Mouse (Mus musculus) limb, embryonic 13.5 days (tissue): ENCODE data around the gene Cd2ap. TPM values are rescaled to one million over a fixed set of nuclear protein-coding genes. Genes with fewer than 3 reads are reported as not detected.
A peak's percentile ranks its signal among the peaks of the same experiment; 100 is the strongest.

Experiments used
- ATAC-seq: fragments of 200-750 bp; cut with Nextera tagmentation; 2 replicates; pipeline ENCODE4 v1.8.0; 2017; ENCODE audit warnings: low read depth, moderate number of reproducible peaks, moderate TSS enrichment; ENCODE audit not compliant: low FRiP score
- H3K27ac ChIP-seq: fragments of 300-500 bp; sonication (generic); 2 replicates; pipeline ENCODE4 v1.5.1; 2015; ENCODE audit warnings: inconsistent platforms, mild to moderate bottlenecking, moderate library complexity
- H3K27me3 ChIP-seq: fragments of 300-500 bp; sonication (generic); 2 replicates; pipeline ENCODE4 v1.6.1; 2015; ENCODE audit warnings: mild to moderate bottlenecking, inconsistent platforms
- H3K36me3 ChIP-seq: fragments of 300-500 bp; sonication (generic); 2 replicates; pipeline ENCODE4 v1.6.1; 2015; ENCODE audit warnings: inconsistent platforms, mild to moderate bottlenecking, moderate library complexity
- H3K4me1 ChIP-seq: fragments of 300-500 bp; sonication (generic); 2 replicates; pipeline ENCODE4 v1.6.1; 2015; ENCODE audit warnings: inconsistent platforms
- H3K4me2 ChIP-seq: fragments of 300-500 bp; sonication (generic); replicated peaks from 2 replicates; pipeline ENCODE4 v1.6.1; 2015; ENCODE audit warnings: inconsistent platforms, mild to moderate bottlenecking, moderate library complexity
- H3K4me3 ChIP-seq: fragments of 300-500 bp; sonication (generic); 2 replicates; pipeline ENCODE4 v1.5.1; 2015; ENCODE audit warnings: moderate library complexity, mild to moderate bottlenecking, inconsistent platforms
- H3K9ac ChIP-seq: fragments of 300-500 bp; sonication (generic); 2 replicates; pipeline ENCODE4 v1.6.1; 2015; ENCODE audit warnings: mild to moderate bottlenecking, inconsistent platforms
- H3K9me3 ChIP-seq: fragments of 300-500 bp; sonication (generic); 2 replicates; pipeline ENCODE4 v1.6.1; 2016; ENCODE audit warnings: inconsistent platforms
- WGBS: fragments of 180-500 bp; shearing (Covaris S2); methylation state at CpG from one replicate; pipeline ENCODE4 v1.1.7; 2015; 5-methylcytosine and 5-hydroxymethylcytosine counted together
- polyA plus RNA-seq: library from polyadenylated mRNA; unstranded; fragments of >200 nt; fragmentation: Nextera tagmentation; extraction: Ambion mirVana; gene quantifications from 2 replicates; pipeline ENCODE4 v1.2.1, GENCODE M21; 2015

Gene Cd2ap
- polyA plus RNA-seq, 1 experiment from 2014 or later: 17.9 TPM

DNA sequence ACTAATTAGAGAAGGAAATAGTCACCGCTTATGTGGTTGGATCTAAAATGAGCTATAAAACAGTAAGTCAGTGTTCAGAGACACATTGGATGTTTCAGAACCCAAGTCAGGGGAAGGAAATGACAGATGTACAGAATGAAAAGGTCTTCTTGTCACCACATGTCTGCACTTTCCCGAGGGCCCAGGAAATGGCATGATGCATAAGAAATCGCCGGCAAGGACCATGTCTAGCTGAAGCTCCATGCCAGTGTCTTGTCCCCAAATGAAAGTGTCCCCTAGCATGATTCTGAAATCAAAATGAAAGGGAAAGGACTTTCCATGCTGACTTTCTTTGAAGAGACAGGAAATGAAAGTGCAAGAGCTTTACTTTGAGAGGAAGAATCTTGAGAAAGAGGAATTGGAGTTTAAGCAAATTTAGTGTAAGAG is 10.8 kb upstream of the Cd2ap start:
- ATAC-seq: no peak
- no peaks in the 10 kb centered on the region for H3K36me3 ChIP-seq
- H3K4me2 ChIP-seq: no peak overlapping the region
- 80% methylated on average over 4 of the region's 4 CpGs for WGBS
- no peak overlapping the region for H3K9ac ChIP-seq
- H3K27me3 ChIP-seq: no peaks in the 10 kb centered on the region
- no peak overlapping the region for H3K4me3 ChIP-seq
- no peak overlapping the region for H3K27ac ChIP-seq
- no peaks in the 10 kb centered on the region for H3K4me1 ChIP-seq
- H3K9me3 ChIP-seq: no peaks in the 10 kb centered on the region

DNA sequence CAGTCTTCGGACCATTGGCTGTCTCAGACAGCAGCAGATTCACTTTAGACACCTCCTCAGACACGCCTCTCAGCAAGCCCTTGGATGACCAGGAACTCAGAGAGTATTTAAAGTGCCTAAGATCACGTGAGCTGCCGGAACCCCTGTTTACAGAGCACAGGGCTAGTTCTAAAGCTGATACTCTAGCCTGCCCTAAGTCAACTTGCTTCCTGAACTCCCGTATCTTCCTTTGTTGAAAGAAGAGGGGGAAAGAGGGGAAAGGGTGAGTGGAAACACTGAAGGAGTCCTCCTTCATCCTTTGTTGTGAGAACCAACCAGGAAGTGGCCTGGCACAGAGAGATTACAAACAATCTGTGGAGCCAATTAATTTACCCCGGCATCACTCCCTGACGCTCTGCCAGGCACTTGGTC is 8.6 kb upstream of the Cd2ap start:
- ATAC-seq: no peak
- no peaks in the 10 kb centered on the region for H3K36me3 ChIP-seq
- no peak overlapping the region for H3K9ac ChIP-seq
- 74% methylated on average over 7 of the region's 7 CpGs for WGBS
- H3K4me1 ChIP-seq: no peaks in the 10 kb centered on the region
- H3K27me3 ChIP-seq: no peaks in the 10 kb centered on the region
- no peak overlapping the region for H3K4me2 ChIP-seq
- H3K4me3 ChIP-seq: no peak overlapping the region
- H3K9me3 ChIP-seq: no peaks in the 10 kb centered on the region
- no peak overlapping the region for H3K27ac ChIP-seq

DNA sequence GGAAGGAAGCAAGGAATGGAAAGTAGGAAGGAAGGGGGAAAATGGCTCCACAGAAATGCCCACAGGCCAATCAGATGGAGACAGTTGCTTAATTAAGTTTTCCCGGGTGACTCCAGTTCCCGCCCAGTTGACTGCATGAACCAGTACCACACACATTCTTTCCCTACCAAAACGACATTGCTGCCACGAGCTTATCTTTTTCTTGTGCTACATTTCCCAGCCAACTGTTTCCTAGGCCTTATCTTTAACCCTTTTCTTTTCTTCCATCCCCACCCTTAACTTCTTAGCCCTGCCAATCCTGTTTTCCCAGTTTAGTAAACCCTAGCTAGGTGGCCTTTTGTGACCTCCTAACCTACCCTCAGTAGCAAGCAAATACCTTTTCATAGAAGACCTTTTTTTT is 7.9 kb upstream of the Cd2ap start:
- H3K4me1 ChIP-seq: no peaks in the 10 kb centered on the region
- no peaks in the 10 kb centered on the region for H3K27me3 ChIP-seq
- H3K4me2 ChIP-seq: no peak overlapping the region
- H3K9ac ChIP-seq: no peak overlapping the region
- no peaks in the 10 kb centered on the region for H3K36me3 ChIP-seq
- no peak overlapping the region for H3K27ac ChIP-seq
- H3K9me3 ChIP-seq: no peaks in the 10 kb centered on the region
- no peak for ATAC-seq
- WGBS: 59% methylated on average over 4 of the region's 4 CpGs
- H3K4me3 ChIP-seq: no peak overlapping the region

- H3K27ac ChIP-seq: no peak overlapping the region
- no peak for ATAC-seq
- no peak overlapping the region for H3K4me2 ChIP-seq
- no peaks in the 10 kb centered on the region for H3K27me3 ChIP-seq
- no peaks in the 10 kb centered on the region for H3K4me1 ChIP-seq
- H3K9me3 ChIP-seq: no peaks in the 10 kb centered on the region
- no peak overlapping the region for H3K4me3 ChIP-seq
- H3K36me3 ChIP-seq: no peaks in the 10 kb centered on the region
- WGBS: 82% methylated on average over 8 of the region's 8 CpGs
- no peak overlapping the region for H3K9ac ChIP-seq
Measured at GRCm38 (mm10) chr17:42883769-42884168, 7.3 kb upstream of the Cd2ap start.

- Histone ChIP-seq H3K9ac (no peak overlapping the region), H3K4me3 (no peak overlapping the region), H3K9me3 (no peaks in the 10 kb centered on the region), H3K27ac (no peak overlapping the region), H3K4me2 (no peak overlapping the region), H3K36me3 (no peaks in the 10 kb centered on the region), H3K27me3 (no peaks in the 10 kb centered on the region), H3K4me1 (no peaks in the 10 kb centered on the region)
- no peak; the same call in 1 of the 2 replicates for ATAC-seq
- WGBS: 68% methylated on average over 9 of the region's 9 CpGs
Measured at GRCm38 (mm10) chr17:42883315-42883714, 6.8 kb upstream of the Cd2ap start.

DNA sequence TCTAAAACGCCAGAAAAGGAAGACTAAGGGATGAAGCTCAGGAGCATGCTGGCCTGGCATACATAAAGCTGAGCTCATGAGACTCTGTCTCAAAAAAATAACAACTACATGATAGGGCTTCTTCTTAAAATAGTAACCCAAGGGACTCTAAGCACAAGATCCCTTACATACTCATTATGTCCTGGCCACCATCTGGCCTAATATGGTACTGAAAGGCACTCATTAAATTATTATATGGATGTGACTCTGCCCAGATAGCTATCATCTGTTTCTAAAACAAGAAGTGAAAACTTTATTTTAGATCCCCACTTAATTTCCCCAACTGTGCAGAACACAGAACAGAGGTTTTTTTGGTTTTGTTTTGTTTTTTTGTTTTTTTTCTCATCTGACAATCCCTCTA is 6.4 kb upstream of the Cd2ap start:
- Histone ChIP-seq H3K4me3 (no peak overlapping the region), H3K27ac (no peak overlapping the region), H3K4me2 (no peak overlapping the region), H3K4me1 (no peaks in the 10 kb centered on the region), H3K9ac (no peak overlapping the region), H3K9me3 (no peaks in the 10 kb centered on the region), H3K36me3 (no peaks in the 10 kb centered on the region), H3K27me3 (no peaks in the 10 kb centered on the region)
- no peak for ATAC-seq
- WGBS: 85% methylated on average over 1 of the region's 1 CpGs

DNA sequence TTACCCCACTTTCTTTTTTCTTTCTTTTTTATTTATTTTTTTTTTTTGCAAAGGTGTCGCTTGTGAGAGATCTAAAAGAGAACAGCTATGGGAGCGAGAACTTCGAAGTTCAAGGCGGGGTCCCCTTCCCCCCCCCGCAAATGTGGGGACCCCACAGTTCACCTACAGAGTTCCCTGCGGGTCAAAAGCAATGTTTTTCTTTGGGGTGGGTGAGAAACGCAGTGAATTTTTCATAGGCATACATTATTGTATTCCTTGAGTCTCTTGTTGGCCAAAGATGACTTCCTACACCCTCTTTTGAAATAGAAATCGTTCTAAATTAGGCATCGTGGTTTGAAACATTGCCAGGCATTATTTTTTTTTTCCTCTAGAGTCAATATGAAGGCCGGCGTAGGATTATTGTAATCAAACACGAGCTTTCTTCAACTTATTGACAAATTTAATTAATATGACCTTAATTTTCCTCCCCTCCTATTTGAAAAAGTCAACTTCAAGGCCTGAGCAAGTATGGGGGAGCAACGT is 500 bp upstream of the Cd2ap start:
- peak overlapping the region; percentile 80 for H3K4me2 ChIP-seq
- H3K4me3 ChIP-seq: peak overlapping the region; percentile 87
- H3K9me3 ChIP-seq: no peaks in the 10 kb centered on the region
- H3K9ac ChIP-seq: peak overlapping the region; percentile 94; the same call in 1 of the 2 replicates
- H3K4me1 ChIP-seq: peaks cover 21% of the 10 kb centered on the region
- no peak for ATAC-seq
- whole genome bisulfite sequencing: 30% methylated on average over 13 of the region's 13 CpGs
- peak overlapping the region; percentile 94; the same call in 1 of the 2 replicates for H3K27ac ChIP-seq
- H3K27me3 ChIP-seq: no peaks in the 10 kb centered on the region
- no peaks in the 10 kb centered on the region for H3K36me3 ChIP-seq

DNA sequence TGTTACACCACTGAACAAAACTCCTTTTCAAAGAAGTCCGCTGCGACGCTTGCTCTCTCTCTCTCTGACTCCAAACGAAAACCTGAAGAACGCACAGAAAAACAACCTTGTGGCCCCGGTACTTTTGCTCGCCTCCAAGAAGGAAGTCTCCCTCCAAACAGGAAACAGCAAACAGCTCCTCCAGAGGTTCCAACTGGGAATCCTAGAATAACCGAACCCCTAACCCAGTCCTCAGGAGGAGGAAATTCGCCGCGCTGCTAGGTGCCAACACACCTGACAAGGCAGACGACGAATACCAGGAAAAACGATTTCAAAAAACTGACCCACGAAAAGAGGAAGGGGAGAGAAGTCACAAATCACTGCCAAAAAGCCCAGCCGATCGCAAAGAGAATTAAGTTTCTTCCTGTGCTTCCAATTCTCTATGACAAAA is 879 bp downstream of the Cd2ap start:
- Histone ChIP-seq H3K9me3 (no peaks in the 10 kb centered on the region), H3K27ac (peak overlapping the region; percentile 94; the same call in 1 of the 2 replicates), H3K4me2 (peak overlapping the region; percentile 80), H3K27me3 (no peaks in the 10 kb centered on the region), H3K36me3 (no peaks in the 10 kb centered on the region), H3K9ac (peak overlapping the region; percentile 94), H3K4me3 (peak overlapping the region; percentile 87), H3K4me1 (peaks cover 22% of the 10 kb centered on the region)
- ATAC-seq: no peak; the same call in 1 of the 2 replicates
- WGBS: under 1% methylated on average over 17 of the region's 17 CpGs

DNA sequence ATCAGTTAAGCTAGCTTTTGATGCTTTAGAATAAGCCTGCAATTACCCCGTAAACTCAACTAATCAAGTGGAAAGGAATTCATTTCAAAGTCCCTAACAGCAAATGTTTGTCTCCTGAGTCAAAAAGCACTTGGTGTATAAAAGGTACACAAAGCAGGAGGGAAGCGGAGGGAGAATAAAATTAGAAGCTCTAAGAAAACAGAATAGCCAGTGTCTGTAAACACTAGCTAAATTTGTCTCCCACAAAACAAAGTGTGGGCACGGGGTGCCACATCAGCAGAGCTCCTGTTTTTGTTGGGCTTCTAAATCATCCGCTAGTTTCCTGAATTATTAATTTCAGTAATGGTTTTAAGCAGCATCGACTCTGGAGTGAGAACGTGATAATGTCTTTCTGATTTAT is 1.4 kb downstream of the Cd2ap start:
- H3K36me3 ChIP-seq: no peaks in the 10 kb centered on the region
- peaks cover 24% of the 10 kb centered on the region for H3K4me1 ChIP-seq
- WGBS: 15% methylated on average over 6 of the region's 6 CpGs
- no peaks in the 10 kb centered on the region for H3K9me3 ChIP-seq
- peak overlapping the region; percentile 87 for H3K4me3 ChIP-seq
- H3K4me2 ChIP-seq: peak overlapping the region; percentile 80
- no peak overlapping the region for H3K27ac ChIP-seq
- ATAC-seq: no peak
- peak overlapping the region; percentile 94 for H3K9ac ChIP-seq
- no peaks in the 10 kb centered on the region for H3K27me3 ChIP-seq

DNA sequence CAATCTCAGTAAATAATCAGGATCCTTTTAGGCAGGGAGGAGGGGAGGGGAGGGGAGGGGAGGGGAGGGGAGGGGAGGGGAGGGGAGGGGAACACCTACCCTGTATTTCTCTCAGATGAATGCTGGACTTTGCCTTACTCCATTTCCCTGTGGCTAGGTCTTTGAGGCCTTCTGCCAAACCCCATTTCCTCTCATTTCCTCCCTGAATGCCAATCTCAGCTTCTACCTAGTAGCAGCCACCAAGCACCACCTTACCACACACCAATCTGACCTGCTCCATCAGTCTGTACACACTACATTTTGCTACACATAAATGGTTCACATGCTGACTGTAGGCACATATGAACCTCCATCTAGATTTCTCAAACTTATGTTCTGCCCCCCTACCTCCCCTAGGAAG is 6.0 kb downstream of the Cd2ap start:
- ATAC-seq: no peak
- Histone ChIP-seq H3K9ac (no peak overlapping the region), H3K36me3 (0 out of 2 replicates have a peak, but pooled peaks cover 4% of the 10 kb centered on the region), H3K4me1 (peaks cover 24% of the 10 kb centered on the region), H3K9me3 (no peaks in the 10 kb centered on the region), H3K4me2 (no peak overlapping the region), H3K27ac (no peak overlapping the region), H3K4me3 (no peak overlapping the region), H3K27me3 (no peaks in the 10 kb centered on the region)

GRCm38 (mm10) chr17:42863186-42863585 is 13.3 kb downstream of the Cd2ap start:
- ATAC-seq: no peak
- Histone ChIP-seq H3K27me3 (no peaks in the 10 kb centered on the region), H3K9me3 (no peaks in the 10 kb centered on the region), H3K27ac (no peak overlapping the region), H3K9ac (no peak overlapping the region), H3K4me1 (no peaks in the 10 kb centered on the region), H3K4me2 (no peak overlapping the region), H3K4me3 (no peak overlapping the region), H3K36me3 (0 out of 2 replicates have a peak, but pooled peaks cover 4% of the 10 kb centered on the region)
- 92% methylated on average over 3 of the region's 3 CpGs for WGBS

DNA sequence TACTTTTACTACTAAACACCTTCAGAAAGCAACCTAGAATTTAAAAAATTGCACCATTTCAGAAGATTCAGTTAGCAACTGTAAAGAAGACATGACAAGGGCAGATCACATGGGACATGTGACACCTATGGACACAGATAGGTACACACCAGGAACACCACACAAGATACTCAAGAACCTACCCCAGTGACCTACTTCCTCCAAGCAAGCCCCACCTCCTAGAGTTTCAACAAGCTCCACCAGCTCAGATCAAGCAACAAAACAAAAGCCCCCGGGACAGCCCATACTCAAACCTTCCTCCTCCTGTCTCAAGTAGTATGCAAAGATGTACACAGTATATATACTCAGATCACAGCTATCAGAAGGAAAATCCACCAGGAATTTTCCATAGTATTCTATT is 16.1 kb downstream of the Cd2ap start:
- Histone ChIP-seq H3K27ac (no peak overlapping the region), H3K9me3 (no peaks in the 10 kb centered on the region), H3K27me3 (no peaks in the 10 kb centered on the region), H3K9ac (no peak overlapping the region), H3K4me1 (no peaks in the 10 kb centered on the region), H3K36me3 (no peaks in the 10 kb centered on the region), H3K4me2 (no peak overlapping the region), H3K4me3 (no peak overlapping the region)
- no peak for ATAC-seq
- WGBS: 100% methylated on average over 1 of the region's 1 CpGs

GRCm38 (mm10) chr17:42857506-42857905 is 19.0 kb downstream of the Cd2ap start:
- ATAC-seq: no peak
- Histone ChIP-seq H3K4me3 (no peak overlapping the region), H3K4me1 (no peaks in the 10 kb centered on the region), H3K9ac (no peak overlapping the region), H3K27me3 (no peaks in the 10 kb centered on the region), H3K4me2 (no peak overlapping the region), H3K36me3 (no peaks in the 10 kb centered on the region), H3K27ac (no peak overlapping the region), H3K9me3 (no peaks in the 10 kb centered on the region)
- WGBS: 80% methylated on average over 3 of the region's 3 CpGs
